Mouse (Mus musculus): ENCODE results near the gene P3h1. TPM values are rescaled to one million over a fixed set of nuclear protein-coding genes. Genes with fewer than 3 reads are reported as not detected.
A peak's percentile ranks its signal among the peaks of the same experiment; 100 is the strongest.
"Not testable (repeated sequence)": the region's sequence is repeated elsewhere in the genome, so short reads cannot be mapped to it uniquely, and the experiment has no call there.

Gene P3h1
- polyA plus RNA-seq, 1 experiment from 2014 or later: 32.8 TPM

DNA sequence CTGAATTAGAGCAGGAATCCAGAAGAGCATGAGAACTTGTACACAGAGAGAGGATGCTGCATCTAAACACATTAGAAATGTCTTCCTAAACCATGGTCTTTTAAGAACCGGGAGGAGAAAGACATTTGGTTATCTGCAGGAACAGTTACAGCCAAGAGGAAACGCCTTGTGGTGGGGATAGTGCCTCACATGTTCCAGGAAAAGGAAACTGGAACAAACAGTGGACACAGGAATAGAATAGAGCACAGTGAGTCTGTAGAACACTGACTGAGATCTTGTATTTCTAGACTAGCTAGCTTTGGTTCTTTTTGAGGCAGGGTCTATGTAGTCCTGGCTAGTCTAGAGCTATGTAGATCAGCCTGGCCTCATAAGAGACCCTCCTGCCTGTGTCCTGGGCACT, 42.5 kb downstream of the P3h1 start:
- H3K27me3 ChIP-seq (replicated peaks): no peaks in the 10 kb centered on the region
- peaks cover 8% of the 10 kb centered on the region; the same call in 1 of the 2 replicates for H3K4me1 ChIP-seq (replicated peaks)
- peaks cover 94% of the 10 kb centered on the region for H3K36me3 ChIP-seq
- peak overlapping the region; percentile 55 for H3K27ac ChIP-seq (ENCODE audit: poor library complexity, severe bottlenecking)
- WGBS: 39% methylated on average over 2 of the region's 2 CpGs
- no peak overlapping the region for H3K9ac ChIP-seq
- ATAC-seq (ENCODE audit: insufficient number of reproducible peaks, low FRiP score): 0 out of 2 replicates have a peak, but pooled peaks have one; percentile 46
- no peaks in the 10 kb centered on the region for H3K9me3 ChIP-seq (replicated peaks)
- no peak overlapping the region for H3K4me2 ChIP-seq
- no peak overlapping the region for H3K4me3 ChIP-seq

DNA sequence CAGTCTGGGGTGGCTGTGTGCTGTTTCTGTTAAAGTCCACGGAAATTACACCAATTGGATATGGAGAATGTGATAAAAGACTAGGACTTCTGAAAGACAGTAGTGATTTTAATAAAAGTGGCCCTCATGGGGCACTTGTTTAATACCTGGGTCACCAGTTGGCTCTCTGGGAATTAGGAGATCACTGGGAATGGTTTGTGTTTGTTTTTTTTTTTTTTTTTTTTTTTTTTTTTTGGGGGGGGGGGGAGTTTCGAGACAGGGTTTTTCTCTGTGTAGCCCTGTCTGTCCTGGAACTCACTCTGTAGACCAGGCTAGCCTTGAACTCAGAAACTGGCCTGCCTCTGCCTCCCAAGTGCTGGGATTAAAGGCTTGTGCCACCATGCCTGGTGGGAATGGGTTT, 43.0 kb downstream of the P3h1 start:
- ATAC-seq (ENCODE audit: insufficient number of reproducible peaks, low FRiP score): no peak
- no peak overlapping the region for H3K4me2 ChIP-seq
- H3K4me3 ChIP-seq: no peak overlapping the region
- peaks cover 8% of the 10 kb centered on the region; the same call in 1 of the 2 replicates for H3K4me1 ChIP-seq (replicated peaks)
- peaks cover 92% of the 10 kb centered on the region for H3K36me3 ChIP-seq
- H3K27ac ChIP-seq (ENCODE audit: poor library complexity, severe bottlenecking): peak overlapping the region; percentile 55
- no peaks in the 10 kb centered on the region for H3K9me3 ChIP-seq (replicated peaks)
- WGBS: 61% methylated on average over 2 of the region's 2 CpGs
- no peak overlapping the region for H3K9ac ChIP-seq
- no peaks in the 10 kb centered on the region for H3K27me3 ChIP-seq (replicated peaks)

DNA sequence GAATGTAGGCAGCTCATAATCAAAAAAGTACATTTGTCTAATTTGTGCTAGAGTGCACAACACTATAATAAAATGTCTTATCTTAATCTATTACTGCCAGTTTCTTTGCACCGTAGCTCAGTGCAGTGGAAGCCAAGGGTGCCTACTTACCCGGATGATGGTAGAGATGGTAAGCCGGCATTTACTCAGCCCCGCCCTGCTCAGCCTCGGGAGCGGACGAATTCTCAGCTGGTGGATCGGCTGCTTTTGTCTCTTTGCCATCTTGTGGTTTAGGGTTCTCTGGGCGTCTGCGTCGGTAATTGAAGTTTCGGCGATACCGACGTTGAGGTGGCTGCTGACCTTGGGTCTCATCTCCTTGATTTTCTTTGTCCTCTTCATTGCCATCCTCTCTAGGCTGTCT, 46.1 kb downstream of the P3h1 start:
- H3K27me3 ChIP-seq (replicated peaks); H3K4me3 ChIP-seq; H3K9me3 ChIP-seq (replicated peaks); H3K9ac ChIP-seq; ATAC-seq (ENCODE audit: insufficient number of reproducible peaks, low FRiP score); H3K4me1 ChIP-seq (replicated peaks); H3K27ac ChIP-seq (ENCODE audit: poor library complexity, severe bottlenecking); H3K4me2 ChIP-seq: not testable (repeated sequence)
- H3K36me3 ChIP-seq: peaks cover 92% of the 10 kb centered on the region
- 89% methylated on average over 15 of the region's 15 CpGs for WGBS

DNA sequence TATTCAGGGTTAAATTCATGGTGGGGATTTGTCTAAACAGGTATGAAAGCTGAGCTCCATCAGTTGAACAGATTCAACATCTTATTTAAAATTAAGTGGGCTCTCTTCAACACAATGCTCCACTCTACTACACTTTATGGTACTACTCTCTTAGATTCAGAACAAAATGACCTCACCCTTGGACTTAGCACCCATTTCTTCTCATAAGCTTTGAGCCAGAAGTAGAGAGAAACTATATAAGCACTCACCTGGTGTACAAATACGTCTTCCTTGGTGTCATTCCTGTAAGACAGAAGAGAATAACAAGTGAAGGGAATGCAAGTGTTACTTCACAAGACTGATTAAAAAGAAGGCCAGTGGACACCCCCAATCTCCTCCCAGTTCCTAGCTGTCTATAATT, 52.1 kb downstream of the P3h1 start:
- peaks cover 66% of the 10 kb centered on the region for H3K36me3 ChIP-seq
- H3K9ac ChIP-seq: no peak overlapping the region
- H3K4me3 ChIP-seq: no peak overlapping the region
- H3K4me1 ChIP-seq (replicated peaks): peaks cover 23% of the 10 kb centered on the region
- no peaks in the 10 kb centered on the region for H3K27me3 ChIP-seq (replicated peaks)
- no peak for ATAC-seq (ENCODE audit: insufficient number of reproducible peaks, low FRiP score)
- H3K4me2 ChIP-seq: no peak overlapping the region
- no peak overlapping the region for H3K27ac ChIP-seq (ENCODE audit: poor library complexity, severe bottlenecking)
- H3K9me3 ChIP-seq (replicated peaks): no peaks in the 10 kb centered on the region
- 86% methylated on average over 1 of the region's 1 CpGs for WGBS

DNA sequence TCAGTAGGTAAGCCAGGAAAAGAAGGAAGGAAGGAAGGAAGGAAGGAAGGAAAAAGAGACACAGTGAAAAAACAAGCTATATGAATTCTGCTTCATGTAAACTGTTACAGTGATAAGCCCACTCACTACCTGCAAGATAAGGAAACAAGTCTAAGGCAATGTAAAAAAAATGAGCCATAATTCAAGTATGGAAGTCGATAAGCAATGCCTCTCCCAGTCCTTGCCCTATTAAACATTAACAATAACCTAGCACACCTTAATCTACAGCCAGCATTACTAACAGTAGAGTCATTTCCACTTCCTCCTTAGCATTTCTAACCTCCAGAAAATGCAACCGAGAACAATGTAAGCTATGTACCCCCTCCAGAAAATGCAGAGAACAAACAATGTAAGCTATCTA, 52.6 kb downstream of the P3h1 start:
- WGBS: 60% methylated on average over 2 of the region's 2 CpGs
- peaks cover 63% of the 10 kb centered on the region for H3K36me3 ChIP-seq
- H3K9ac ChIP-seq: no peak overlapping the region
- no peak overlapping the region for H3K4me2 ChIP-seq
- H3K27me3 ChIP-seq (replicated peaks): no peaks in the 10 kb centered on the region
- H3K4me3 ChIP-seq: no peak overlapping the region
- ATAC-seq (ENCODE audit: insufficient number of reproducible peaks, low FRiP score): no peak
- no peaks in the 10 kb centered on the region for H3K9me3 ChIP-seq (replicated peaks)
- H3K4me1 ChIP-seq (replicated peaks): peaks cover 24% of the 10 kb centered on the region
- H3K27ac ChIP-seq (ENCODE audit: poor library complexity, severe bottlenecking): no peak overlapping the region

DNA sequence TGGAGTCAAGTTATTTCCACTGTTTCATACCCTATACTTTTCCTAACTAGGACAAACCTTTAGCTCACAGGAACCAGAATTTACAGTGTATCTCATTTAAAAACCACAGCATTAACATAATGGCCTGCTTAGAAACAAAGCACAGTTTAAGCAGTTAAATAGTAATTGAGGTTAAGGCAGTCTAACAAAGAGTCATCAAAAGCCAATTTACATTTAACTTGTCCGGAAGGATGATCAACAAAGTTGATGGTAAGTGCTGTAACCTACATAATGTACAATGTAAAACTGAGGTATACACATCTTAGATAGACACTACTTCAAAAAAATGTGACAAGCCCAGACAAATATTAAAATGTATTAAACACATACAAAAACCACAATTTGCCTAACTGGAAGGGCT, 59.2 kb downstream of the P3h1 start:
- Histone ChIP-seq H3K27me3 (replicated peaks) (no peaks in the 10 kb centered on the region), H3K4me2 (peak overlapping the region; percentile 89), H3K4me3 (peak overlapping the region; percentile 95), H3K36me3 (peaks cover 26% of the 10 kb centered on the region), H3K9me3 (replicated peaks) (no peaks in the 10 kb centered on the region), H3K27ac (ENCODE audit: poor library complexity, severe bottlenecking) (no peak overlapping the region), H3K4me1 (replicated peaks) (peaks cover 39% of the 10 kb centered on the region), H3K9ac (peak overlapping the region; percentile 95; the same call in 1 of the 2 replicates)
- 88% methylated on average over 1 of the region's 1 CpGs for WGBS
- ATAC-seq (ENCODE audit: insufficient number of reproducible peaks, low FRiP score): no peak

DNA sequence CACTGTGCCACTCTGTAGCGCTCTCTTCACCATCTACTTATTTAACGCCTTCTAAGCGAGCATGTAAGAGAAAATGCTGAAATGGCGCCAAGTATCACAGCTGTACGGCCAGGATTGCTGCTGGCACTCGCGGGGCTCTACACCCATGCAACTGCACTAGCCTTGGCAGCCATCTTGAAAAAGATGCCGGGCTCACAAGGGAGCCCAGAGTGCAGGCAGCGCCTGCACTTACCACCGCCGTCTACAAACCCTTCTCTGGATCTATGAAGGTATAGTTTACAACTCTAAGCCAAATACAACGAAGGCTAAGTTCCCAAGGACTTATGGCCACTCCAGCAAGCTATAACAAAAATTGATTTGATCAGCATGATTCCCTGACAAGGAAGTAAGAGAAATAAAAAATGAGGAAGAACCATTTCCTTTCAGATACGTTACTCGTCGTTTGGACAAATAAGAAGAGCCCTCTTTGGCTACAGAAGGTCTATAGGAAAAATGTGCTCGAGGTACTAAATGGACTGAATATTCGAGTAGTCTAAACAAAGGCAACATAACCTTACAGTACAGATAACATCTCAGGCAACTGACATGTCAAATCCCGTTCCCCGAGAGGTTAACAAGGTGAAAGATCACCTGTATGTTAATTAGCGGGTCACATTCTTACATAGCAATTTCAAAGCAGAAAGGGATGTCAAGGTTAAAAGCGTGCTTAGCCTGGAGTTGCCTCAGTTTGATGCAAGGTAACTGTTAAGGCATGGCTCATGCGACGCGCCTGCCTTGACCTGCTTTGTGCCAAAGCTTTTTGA, 60.3 kb downstream of the P3h1 start:
- peaks cover 21% of the 10 kb centered on the region for H3K36me3 ChIP-seq
- peak overlapping the region; percentile 91; the same call in 1 of the 2 replicates for H3K27ac ChIP-seq (ENCODE audit: poor library complexity, severe bottlenecking)
- H3K4me3 ChIP-seq: peak overlapping the region; percentile 95
- no peaks in the 10 kb centered on the region for H3K27me3 ChIP-seq (replicated peaks)
- peak overlapping the region; percentile 89 for H3K4me2 ChIP-seq
- peaks cover 32% of the 10 kb centered on the region for H3K4me1 ChIP-seq (replicated peaks)
- H3K9ac ChIP-seq: peak overlapping the region; percentile 95
- ATAC-seq (ENCODE audit: insufficient number of reproducible peaks, low FRiP score): no peak
- no peaks in the 10 kb centered on the region for H3K9me3 ChIP-seq (replicated peaks)
- under 1% methylated on average over 24 of the region's 24 CpGs for WGBS

DNA sequence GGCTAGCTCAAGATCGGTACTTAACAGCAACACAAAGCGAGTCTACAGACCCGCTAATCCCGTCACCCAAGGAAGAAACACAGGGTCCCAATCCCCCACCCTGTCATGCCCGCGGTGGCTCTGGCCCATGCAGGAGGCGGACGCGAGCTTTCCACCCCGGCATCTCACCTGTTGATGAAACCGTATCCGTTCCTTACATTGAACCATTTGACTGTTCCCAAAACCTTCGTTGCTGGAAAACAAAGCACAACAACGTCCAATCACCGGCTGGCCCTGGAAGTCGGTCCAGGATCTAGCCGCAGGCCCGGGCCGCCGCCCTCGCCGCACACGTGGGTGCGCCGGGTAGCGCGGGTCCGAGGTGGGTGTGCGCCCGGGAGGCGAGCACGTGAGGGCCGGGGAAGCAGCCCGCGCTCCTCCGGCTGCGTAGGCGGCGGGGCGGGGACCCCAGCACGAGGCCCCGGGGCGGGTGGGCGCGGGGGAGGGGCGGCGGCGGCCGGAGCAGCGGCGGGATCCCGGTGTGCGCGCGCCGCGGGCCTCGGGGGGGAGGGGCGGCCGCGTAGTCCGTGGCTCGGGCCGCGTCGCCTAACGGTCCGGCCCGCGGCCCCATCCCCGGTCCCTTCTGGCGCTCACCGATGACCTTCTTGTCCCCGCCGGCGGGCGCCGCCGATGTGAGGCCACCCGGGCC, 61.0 kb downstream of the P3h1 start:
- peak overlapping the region; percentile 91 for H3K27ac ChIP-seq (ENCODE audit: poor library complexity, severe bottlenecking)
- under 1% methylated on average over 53 of the region's 80 CpGs for WGBS
- H3K9ac ChIP-seq: peak overlapping the region; percentile 95

DNA sequence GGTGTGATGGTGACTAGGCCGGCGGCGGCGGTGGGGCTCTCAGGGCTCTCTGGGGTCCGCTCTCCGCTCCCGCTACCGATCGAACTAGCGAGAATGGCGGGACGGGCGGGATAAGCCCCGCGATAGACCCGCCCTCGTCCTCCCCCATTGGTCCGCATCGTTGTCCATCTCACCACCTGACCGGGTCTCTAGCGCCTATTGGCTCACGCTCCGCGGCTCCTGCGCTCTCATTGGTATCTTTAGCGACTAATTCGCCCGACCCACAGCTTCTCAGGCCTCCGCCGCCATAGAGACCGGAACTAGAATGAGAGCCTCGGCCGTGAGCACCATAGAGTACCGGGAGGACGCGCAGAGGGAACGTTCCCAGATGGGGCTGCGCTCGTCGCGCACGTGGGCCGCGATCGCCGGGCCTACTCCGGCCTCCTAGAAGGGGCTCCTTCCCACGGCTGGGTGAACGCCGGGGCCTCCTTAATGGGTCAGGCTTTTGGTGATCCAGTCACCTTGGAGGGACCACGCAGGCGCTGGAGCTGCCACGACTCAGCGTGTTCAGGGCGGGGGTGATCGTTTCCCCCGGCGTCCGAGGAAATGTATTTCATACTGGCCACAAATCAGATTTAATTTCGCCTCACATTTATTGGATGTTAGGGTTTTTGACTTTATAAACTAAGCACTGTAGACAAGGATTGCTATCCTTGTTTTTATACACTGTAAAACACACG, 61.9 kb downstream of the P3h1 start, which contains the start of gene Ybx1:
Gene Ybx1 (minus strand): TSS at position 190 of the 719 bp plus-strand sequence.
- Histone ChIP-seq H3K4me2 (peak within 1 kb of the TSS; percentile 89), H3K9ac (peak within 1 kb of the TSS; percentile 95), H3K4me3 (peak within 1 kb of the TSS; percentile 95), H3K9me3 (replicated peaks) (no peaks in the 10 kb centered on the region), H3K4me1 (replicated peaks) (peaks cover 24% of the 10 kb centered on the region), H3K27me3 (replicated peaks) (no peaks in the 10 kb centered on the region), H3K27ac (ENCODE audit: poor library complexity, severe bottlenecking) (peak within 1 kb of the TSS; percentile 91), H3K36me3 (peaks cover 12% of the 10 kb centered on the region)
- under 1% methylated on average over 61 of the region's 61 CpGs for WGBS
- peak; percentile 100 for ATAC-seq (ENCODE audit: insufficient number of reproducible peaks, low FRiP score)

More for the DNA sequence above, 61.0 kb downstream of the P3h1 start:
- peak; percentile 60 for ATAC-seq (ENCODE audit: insufficient number of reproducible peaks, low FRiP score)
- Histone ChIP-seq H3K9me3 (replicated peaks) (no peaks in the 10 kb centered on the region), H3K4me1 (replicated peaks) (peaks cover 27% of the 10 kb centered on the region), H3K27me3 (replicated peaks) (no peaks in the 10 kb centered on the region), H3K4me2 (peak overlapping the region; percentile 89), H3K4me3 (peak overlapping the region; percentile 95), H3K36me3 (peaks cover 17% of the 10 kb centered on the region)

DNA sequence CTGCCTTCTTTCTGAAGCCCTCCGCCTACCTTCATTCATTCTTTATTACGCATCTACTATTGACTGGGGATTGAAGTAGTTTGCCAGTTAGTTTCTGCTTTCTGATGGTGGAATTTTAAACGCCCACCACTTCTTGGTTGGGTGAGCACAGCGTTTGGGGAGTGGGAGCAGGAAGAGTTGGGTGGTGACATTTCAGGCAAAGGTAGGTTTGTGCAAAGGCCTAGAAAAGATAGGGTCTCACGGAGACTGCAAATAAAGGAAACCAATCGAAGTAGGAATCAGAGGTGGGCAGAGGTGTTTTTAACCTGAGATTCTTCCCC, 62.4 kb downstream of the P3h1 start:
- no peaks in the 10 kb centered on the region for H3K9me3 ChIP-seq (replicated peaks)
- WGBS: 5% methylated on average over 6 of the region's 6 CpGs
- peak overlapping the region; percentile 74 for H3K4me2 ChIP-seq
- peak overlapping the region; percentile 95 for H3K4me3 ChIP-seq
- peaks cover 24% of the 10 kb centered on the region for H3K4me1 ChIP-seq (replicated peaks)
- peaks cover 9% of the 10 kb centered on the region for H3K36me3 ChIP-seq
- H3K27me3 ChIP-seq (replicated peaks): no peaks in the 10 kb centered on the region
- H3K9ac ChIP-seq: peak overlapping the region; percentile 76
- H3K27ac ChIP-seq (ENCODE audit: poor library complexity, severe bottlenecking): peak overlapping the region; percentile 87
- no peak for ATAC-seq (ENCODE audit: insufficient number of reproducible peaks, low FRiP score)

DNA sequence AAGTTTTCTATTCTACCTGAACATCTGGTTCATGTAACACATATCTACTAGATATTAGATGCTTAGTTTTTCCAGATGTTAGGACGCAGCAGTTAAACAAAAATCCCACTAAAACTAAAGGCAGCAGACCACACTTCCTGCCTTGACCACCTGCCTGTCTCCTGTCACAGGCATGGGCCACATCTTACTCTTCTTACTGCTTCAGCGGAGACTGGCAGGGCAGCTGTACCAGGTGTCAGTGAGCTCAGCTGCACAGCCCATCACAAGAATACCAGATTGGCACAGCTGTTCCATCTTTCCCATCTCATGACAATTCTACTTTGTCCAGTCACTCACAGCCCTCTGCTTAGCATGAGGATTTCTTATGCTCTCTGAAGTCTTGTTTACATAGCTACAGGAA, 64.6 kb downstream of the P3h1 start:
- H3K4me2 ChIP-seq: no peak overlapping the region
- H3K9ac ChIP-seq: no peak overlapping the region
- whole genome bisulfite sequencing: 75% methylated on average over 2 of the region's 2 CpGs
- no peak overlapping the region for H3K4me3 ChIP-seq
- H3K27ac ChIP-seq (ENCODE audit: poor library complexity, severe bottlenecking): no peak overlapping the region
- no peak for ATAC-seq (ENCODE audit: insufficient number of reproducible peaks, low FRiP score)
- no peaks in the 10 kb centered on the region; the same call in 1 of the 2 replicates for H3K36me3 ChIP-seq
- no peaks in the 10 kb centered on the region for H3K27me3 ChIP-seq (replicated peaks)
- no peaks in the 10 kb centered on the region for H3K9me3 ChIP-seq (replicated peaks)
- peaks cover 13% of the 10 kb centered on the region for H3K4me1 ChIP-seq (replicated peaks)
